Mouse (Mus musculus) kidney, postnatal 36 days (tissue): ENCODE measurements around the gene Lbhd1.

Source experiments
- DNase-seq, 2 experiments: peaks; one replicate each; pipeline ENCODE4 v3.0.0; 2021 to 2022; ENCODE audit warnings: mixed read lengths in 2 of 2

The Lbhd1 gene

GRCm38 (mm10) chr19:8914212-8914611 is 30.7 kb downstream of the Lbhd1 start:
- no peak for DNase-seq

DNA sequence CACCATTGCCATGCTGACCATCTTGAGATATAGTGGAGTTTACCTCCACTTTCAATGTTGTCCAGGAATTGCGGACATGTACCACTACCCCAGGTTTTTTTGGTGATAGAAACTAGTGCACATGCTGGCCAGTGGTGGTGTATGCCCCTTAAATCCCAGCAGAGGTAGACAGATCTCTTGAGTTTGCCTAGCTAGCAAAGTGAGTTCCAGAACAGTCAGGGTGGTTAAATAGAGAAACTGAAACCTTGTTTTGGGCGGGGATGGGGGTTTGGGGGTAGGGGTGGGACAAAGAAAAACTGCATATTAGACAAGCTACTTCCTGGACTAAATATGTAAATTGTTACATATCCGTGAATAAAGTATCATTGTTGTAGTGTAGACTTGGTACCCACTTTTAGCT is 35.5 kb downstream of the Lbhd1 start:
- DNase-seq = no peak

DNA sequence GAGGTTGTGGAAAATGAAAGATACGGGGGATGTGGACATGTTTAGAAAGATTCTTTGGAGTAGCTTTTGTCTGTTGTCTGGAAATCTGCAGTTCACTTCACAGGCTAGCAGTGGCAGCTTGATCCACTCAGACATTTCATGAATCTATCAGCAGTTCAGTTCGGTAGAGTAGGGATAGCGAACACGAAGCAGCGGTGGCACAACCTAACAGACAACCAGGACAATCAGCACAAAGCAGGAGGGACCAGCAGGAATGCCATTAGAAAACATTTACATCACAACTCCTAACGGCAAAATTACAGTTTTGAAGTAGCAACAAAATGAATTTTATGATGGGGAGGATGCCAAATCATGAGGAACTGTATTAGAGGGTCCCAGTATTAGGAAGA is 36.1 kb downstream of the Lbhd1 start:
- no peak for DNase-seq

DNA sequence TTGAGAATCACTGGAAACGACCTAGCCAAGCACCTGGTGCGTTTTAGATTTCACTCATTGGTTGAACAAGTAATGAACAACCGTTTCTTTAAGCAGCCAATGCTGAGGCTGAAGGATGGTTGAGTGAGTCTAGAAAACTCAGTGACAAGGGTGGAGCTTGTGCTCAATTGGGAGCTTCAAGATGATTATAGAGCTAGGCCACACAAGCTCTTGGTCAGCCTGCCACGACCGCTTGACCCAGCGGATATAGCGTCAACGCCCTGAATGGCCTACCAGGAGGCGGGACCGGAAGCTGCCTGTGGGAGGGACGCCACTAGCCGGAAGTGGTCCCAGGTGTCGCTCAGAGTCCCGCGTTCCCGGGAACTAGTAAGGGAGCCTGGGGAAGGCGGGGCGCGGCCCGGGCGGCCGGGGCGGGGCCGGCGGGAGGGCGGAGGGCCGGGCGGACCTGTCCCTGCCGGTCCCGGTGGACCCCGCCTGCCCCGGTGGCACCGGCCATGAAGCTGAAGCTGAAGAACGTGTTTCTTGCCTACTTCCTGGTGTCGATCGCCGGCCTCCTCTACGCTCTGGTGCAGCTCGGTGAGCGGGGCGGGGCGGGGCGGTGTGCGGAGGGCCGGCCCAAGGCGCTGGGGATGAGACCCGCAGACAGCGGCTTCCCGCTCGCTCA is 36.7 kb downstream of the Lbhd1 start, which contains the start of gene B3gat3:
Gene B3gat3, plus strand, starts transcription at position 302 of the 664 bp plus-strand sequence.
- peak; percentile 97 to 98 for DNase-seq

DNA sequence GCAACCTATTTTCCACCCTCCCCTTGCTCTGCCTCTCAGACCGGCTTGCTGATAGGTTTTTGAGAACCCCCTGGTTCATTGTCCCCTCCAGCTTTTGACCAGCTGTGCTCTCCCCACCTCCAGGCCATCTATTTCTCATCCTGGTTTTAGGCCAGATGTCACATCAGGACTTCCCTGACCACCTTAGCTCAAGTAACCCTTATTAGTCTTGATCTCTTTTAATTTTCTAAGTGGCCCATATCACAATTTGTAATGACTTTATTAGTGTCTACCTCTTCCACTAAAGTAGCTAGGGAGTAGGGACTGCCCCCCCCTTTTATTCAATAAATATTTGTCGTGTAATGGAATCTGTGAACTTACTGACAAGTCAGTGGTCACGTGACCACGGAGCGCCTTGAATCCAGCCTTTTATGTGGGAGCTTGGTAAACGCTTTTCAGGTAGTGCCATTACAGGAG is 37.3 kb downstream of the Lbhd1 start:
- peak; percentile 57 to 64 for DNase-seq

DNA sequence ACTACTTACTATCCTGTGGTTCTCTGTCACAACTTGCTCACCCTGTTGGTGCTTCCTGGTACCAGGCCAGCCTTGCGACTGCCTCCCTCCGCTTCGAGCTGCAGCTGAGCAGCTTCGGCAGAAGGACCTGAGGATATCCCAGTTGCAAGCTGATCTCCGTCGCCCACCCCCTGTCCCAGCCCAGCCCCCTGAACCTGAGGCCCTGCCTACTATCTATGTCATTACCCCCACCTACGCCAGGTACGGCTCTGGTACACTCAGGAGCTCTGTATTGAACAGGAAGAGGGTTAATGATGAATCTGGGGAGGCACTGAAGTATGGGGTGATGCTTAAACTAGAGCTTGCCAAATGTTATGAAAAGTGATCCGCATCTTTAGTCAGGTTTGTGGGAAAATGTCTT is 38.2 kb downstream of the Lbhd1 start:
- DNase-seq = no peak

DNA sequence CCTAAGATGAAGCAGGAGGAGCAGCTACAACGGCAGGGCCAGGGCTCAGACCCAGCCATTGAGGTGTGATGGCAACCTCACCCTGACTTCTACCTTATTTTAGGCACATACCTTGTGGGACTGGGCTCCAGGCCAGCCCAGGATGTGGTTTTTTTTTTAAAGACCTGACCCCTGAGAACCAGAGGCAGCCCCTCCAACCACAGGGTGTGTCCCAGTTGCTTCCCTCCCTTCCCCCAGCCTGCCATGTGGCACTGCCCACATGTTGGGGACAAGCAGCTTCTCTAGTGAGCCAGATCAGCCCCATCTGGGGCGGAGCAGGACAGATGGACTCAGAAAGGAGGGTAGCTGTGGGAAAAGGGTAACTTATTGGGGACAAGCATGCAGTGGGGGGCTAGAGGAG is 43.2 kb downstream of the Lbhd1 start:
- no peak for DNase-seq

- no peak for DNase-seq
Measured at GRCm38 (mm10) chr19:8927891-8928525, 44.5 kb downstream of the Lbhd1 start.

GRCm38 (mm10) chr19:8928689-8929223 is 45.2 kb downstream of the Lbhd1 start:
- no peak for DNase-seq

DNA sequence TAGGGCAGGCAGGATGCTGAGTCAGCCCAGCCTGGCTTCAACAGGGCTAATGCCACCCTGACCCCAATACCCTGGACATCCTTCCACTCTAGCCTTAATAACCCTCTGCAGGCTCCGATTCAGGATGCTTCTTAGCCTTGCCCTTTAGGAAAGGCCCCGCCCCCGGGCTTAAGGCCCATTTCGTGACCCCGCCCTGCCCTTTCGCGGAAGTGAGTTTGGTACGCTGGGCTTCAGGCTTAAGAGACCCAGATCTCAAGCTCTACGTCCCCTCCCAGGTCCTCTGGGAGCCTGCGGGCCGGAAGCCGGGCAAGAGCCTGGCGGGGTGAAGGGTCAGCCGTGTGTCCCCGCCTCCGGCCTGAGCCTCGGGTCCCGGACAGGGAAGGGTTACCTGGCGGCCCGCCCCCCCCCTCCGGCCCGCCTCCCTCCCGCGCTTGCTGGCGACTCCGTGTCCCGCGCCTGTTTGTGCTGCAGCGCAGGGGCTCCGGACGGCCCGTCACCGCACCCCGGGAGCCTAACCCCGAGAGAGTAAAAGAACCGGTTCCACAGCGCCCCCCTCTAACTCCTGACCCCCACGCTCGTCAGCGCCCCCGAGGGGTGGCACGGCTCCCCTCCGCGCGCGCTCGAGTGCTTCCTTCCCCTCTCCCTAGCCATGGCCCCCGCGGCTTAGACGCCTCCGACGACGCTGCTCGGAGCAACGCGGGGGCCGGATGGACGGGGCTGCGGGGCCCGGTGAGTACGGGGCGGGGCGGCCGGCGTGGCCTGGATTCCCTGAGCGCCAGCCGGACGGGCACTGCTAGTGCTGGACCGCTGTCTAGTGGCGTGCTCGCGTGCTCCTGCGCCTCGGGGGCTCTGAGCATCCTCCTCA is 45.9 kb downstream of the Lbhd1 start, which contains the start of the genes Rom1 and Eml3:
Gene Rom1, minus strand, starts transcription at position 133 of the 865 bp plus-strand sequence.
Gene Eml3, plus strand, starts transcription at position 329 of the 865 bp plus-strand sequence.
- DNase-seq = peak; percentile 95

GRCm38 (mm10) chr19:8930117-8930516 is 46.6 kb downstream of the Lbhd1 start:
- no peak for DNase-seq

DNA sequence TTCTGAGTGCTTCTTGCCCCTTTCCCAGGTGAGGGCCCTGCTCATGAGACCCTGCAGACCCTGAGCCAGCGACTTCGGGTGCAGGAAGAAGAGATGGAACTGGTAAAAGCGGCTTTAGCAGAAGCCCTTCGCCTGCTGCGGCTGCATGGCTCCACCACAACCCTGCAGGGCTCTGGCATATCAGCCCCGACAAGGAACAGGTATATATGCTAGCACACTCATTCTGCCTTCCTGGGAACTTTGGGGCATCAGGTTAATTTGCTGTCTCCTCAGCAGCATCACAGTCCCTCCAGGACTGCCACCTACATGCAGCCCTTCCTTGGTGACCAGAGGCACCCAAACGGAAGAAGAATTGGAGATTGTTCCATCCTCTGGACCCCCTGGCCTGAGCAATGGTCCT is 47.2 kb downstream of the Lbhd1 start:
- no peak for DNase-seq

DNA sequence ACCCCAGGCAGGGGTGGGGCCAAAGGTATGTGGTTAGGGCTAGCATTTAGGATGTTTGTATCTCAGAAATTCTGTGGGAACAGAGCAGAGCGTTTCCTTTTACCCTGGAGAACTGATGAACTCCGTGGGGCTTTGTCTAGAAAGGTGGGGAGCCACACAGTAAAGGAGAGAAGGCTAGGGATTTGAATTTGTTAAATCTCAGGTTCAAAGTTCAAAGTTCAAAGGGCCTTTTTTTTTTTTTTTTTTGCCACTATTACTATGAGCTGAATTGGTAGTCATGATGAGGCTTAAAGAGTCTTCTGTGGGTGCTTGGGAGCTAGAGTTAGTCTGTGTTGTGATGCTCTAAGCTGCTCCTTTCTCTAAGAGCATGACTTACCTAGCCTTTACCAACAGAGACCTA is 53.2 kb downstream of the Lbhd1 start:
- DNase-seq = no peak

- no peak for DNase-seq
Measured at GRCm38 (mm10) chr19:8940526-8941133, 57.1 kb downstream of the Lbhd1 start.

GRCm38 (mm10) chr19:8941136-8941514 is 57.6 kb downstream of the Lbhd1 start:
- no peak for DNase-seq

GRCm38 (mm10) chr19:8941515-8942217 is 58.1 kb downstream of the Lbhd1 start, which contains the start of gene Mta2:
Gene Mta2, plus strand, starts transcription at chr19:8941875.
- peak; percentile 97 to 99 for DNase-seq
